Mouse (Mus musculus) stomach, embryonic 14.5 days (tissue): ENCODE results near the gene Rs1. TPM values are rescaled to one million over a fixed set of nuclear protein-coding genes. Genes with fewer than 3 reads are reported as not detected.

Source experiments
- ATAC-seq: fragments of 200-750 bp; cut with Nextera tagmentation; 2 replicates; pipeline ENCODE4 v1.8.0; 2017; ENCODE audit warnings: low read depth, moderate TSS enrichment; ENCODE audit not compliant: insufficient number of reproducible peaks, insufficient read depth, low FRiP score
- H3K27ac ChIP-seq: fragments of 300-500 bp; sonication (generic); 2 replicates; pipeline ENCODE4 v1.5.1; 2014; ENCODE audit warnings: mild to moderate bottlenecking, low read length, moderate library complexity, mixed read lengths
- H3K27me3 ChIP-seq: fragments of 300-500 bp; sonication (generic); 2 replicates; pipeline ENCODE4 v1.6.1; 2014; ENCODE audit warnings: low read length, control low read depth, mixed read lengths; ENCODE audit not compliant: control insufficient read depth, insufficient read depth
- H3K36me3 ChIP-seq: fragments of 300-500 bp; sonication (generic); 2 replicates; pipeline ENCODE4 v1.6.1; 2014; ENCODE audit warnings: mild to moderate bottlenecking, control low read depth, low read length, moderate library complexity, mixed read lengths; ENCODE audit not compliant: control insufficient read depth, insufficient read depth
- H3K4me1 ChIP-seq: fragments of 300-500 bp; sonication (generic); 2 replicates; pipeline ENCODE4 v1.6.1; 2014; ENCODE audit warnings: low read length, control low read depth, mixed read lengths; ENCODE audit not compliant: control insufficient read depth, insufficient read depth
- H3K4me2 ChIP-seq: fragments of 300-500 bp; sonication (generic); replicated peaks from 2 replicates; pipeline ENCODE4 v1.6.1; 2014; ENCODE audit warnings: low read depth, low read length, control low read depth
- H3K4me3 ChIP-seq: fragments of 300-500 bp; sonication (generic); 2 replicates; pipeline ENCODE4 v1.5.1; 2014; ENCODE audit warnings: low read depth, low read length, control low read depth
- H3K9ac ChIP-seq: fragments of 300-500 bp; sonication (generic); replicated peaks from 2 replicates; pipeline ENCODE4 v1.6.1; 2014; ENCODE audit warnings: low read depth, mild to moderate bottlenecking, control low read depth, low read length, moderate library complexity, mixed read lengths
- H3K9me3 ChIP-seq: fragments of 300-500 bp; sonication (generic); 2 replicates; pipeline ENCODE4 v1.6.1; 2016; ENCODE audit warnings: low read depth, low read length, control low read depth; ENCODE audit not compliant: control insufficient read depth
- WGBS: fragments of 180-500 bp; shearing (Covaris S2); extraction: QIAGEN DNeasy Blood & Tissue Kit; methylation state at CpG from one replicate; pipeline ENCODE4 v1.1.7; 2014; 5-methylcytosine and 5-hydroxymethylcytosine counted together
- polyA plus RNA-seq: library from polyadenylated mRNA; unstranded; fragments of >200 nt; fragmentation: Nextera tagmentation; extraction: Ambion mirVana; gene quantifications from 2 replicates; pipeline ENCODE4 v1.2.1, GENCODE M21; 2014

Rs1 gene
- polyA plus RNA-seq, 1 experiment from 2014 or later = 0.29 TPM

DNA sequence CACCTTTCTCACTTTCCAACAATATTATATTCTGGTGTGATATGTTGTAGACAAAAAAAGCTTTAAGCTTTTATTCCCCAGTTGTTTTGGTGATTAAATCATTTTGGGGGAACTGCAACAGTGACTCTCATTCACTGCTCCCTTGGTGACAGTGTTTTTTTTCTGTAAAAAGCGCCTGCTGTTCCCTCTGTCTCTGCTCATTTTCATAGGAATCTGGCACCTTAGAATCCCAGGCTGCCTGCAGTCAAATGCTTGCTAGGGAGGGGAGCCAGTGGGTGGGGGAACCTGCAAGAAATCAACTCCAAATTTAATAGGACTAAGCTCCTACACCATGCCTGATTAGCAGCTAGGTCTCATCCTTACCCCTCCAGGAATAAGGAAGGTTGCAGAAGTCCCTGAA lies 5.2 kb downstream of the Rs1 start:
- no peak overlapping the region for H3K4me2 ChIP-seq
- no peaks in the 10 kb centered on the region for H3K27me3 ChIP-seq
- H3K36me3 ChIP-seq = no peaks in the 10 kb centered on the region
- 57% methylated on average over 1 of the region's 1 CpGs for WGBS
- H3K9ac ChIP-seq = no peak overlapping the region
- H3K9me3 ChIP-seq = no peaks in the 10 kb centered on the region
- ATAC-seq = no peak
- H3K4me3 ChIP-seq = no peak overlapping the region
- no peak overlapping the region for H3K27ac ChIP-seq
- H3K4me1 ChIP-seq = no peaks in the 10 kb centered on the region

GRCm38 (mm10) chrX:160782276-160782675 lies 14.5 kb downstream of the Rs1 start:
- Histone ChIP-seq H3K36me3 (no peaks in the 10 kb centered on the region), H3K4me1 (no peaks in the 10 kb centered on the region), H3K4me3 (no peak overlapping the region), H3K9ac (no peak overlapping the region), H3K27ac (no peak overlapping the region), H3K9me3 (no peaks in the 10 kb centered on the region), H3K27me3 (no peaks in the 10 kb centered on the region), H3K4me2 (no peak overlapping the region)
- ATAC-seq = no peak
- WGBS = 64% methylated on average over 5 of the region's 5 CpGs

DNA sequence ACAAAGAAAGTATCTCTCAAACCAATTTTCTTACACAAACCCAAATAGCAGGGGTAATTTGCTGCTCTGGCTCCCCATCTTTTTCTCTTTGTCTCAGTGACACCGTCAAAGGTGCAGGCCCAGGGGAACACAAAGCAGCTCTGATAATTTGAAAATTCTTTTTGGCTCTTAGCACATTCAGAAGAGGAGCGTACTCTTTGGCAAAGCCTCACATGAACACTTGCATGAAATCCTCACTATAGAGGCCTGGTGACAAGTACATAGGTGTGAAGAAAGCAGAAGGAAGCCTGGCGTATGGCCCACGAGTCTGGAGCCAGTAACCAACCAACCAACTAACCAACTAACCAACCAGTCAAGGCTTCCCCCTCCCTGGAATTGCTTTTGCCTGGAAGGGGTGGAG lies 27.1 kb downstream of the Rs1 start:
- Histone ChIP-seq H3K27ac (no peak overlapping the region), H3K9ac (no peak overlapping the region), H3K4me2 (no peak overlapping the region), H3K36me3 (no peaks in the 10 kb centered on the region), H3K9me3 (no peaks in the 10 kb centered on the region), H3K27me3 (no peaks in the 10 kb centered on the region), H3K4me1 (no peaks in the 10 kb centered on the region), H3K4me3 (no peak overlapping the region)
- ATAC-seq = no peak
- WGBS = 90% methylated on average over 4 of the region's 4 CpGs

GRCm38 (mm10) chrX:160804409-160805150 lies 36.8 kb downstream of the Rs1 start:
- H3K36me3 ChIP-seq = no peaks in the 10 kb centered on the region
- H3K4me1 ChIP-seq = no peaks in the 10 kb centered on the region
- 84% methylated on average over 4 of the region's 4 CpGs for WGBS
- H3K4me2 ChIP-seq = no peak overlapping the region
- no peak overlapping the region for H3K4me3 ChIP-seq
- ATAC-seq = no peak
- no peak overlapping the region for H3K9ac ChIP-seq
- H3K9me3 ChIP-seq = no peaks in the 10 kb centered on the region
- H3K27ac ChIP-seq = no peak overlapping the region
- no peaks in the 10 kb centered on the region for H3K27me3 ChIP-seq

GRCm38 (mm10) chrX:160808226-160808625 lies 40.4 kb downstream of the Rs1 start:
- Histone ChIP-seq H3K4me2 (no peak overlapping the region), H3K27me3 (no peaks in the 10 kb centered on the region)

More at GRCm38 (mm10) chrX:160808226-160808625, 40.4 kb downstream of the Rs1 start:
- H3K27ac ChIP-seq = no peak overlapping the region
- H3K9ac ChIP-seq = no peak overlapping the region
- H3K9me3 ChIP-seq = no peaks in the 10 kb centered on the region
- H3K36me3 ChIP-seq = no peaks in the 10 kb centered on the region
- ATAC-seq = no peak
- 83% methylated on average over 7 of the region's 7 CpGs for WGBS
- no peak overlapping the region for H3K4me3 ChIP-seq
- no peaks in the 10 kb centered on the region for H3K4me1 ChIP-seq

Other genes with a start within 250 kb of the Rs1 start
- not detected in 2 replicates for gene Ppef1, start 32.2 kb upstream of the Rs1 start, polyA plus RNA-seq
- 0.27 and 0.45 TPM in 2 replicates for gene Gja6, start 139.0 kb downstream of the Rs1 start, polyA plus RNA-seq
- 6.0 and 6.2 TPM in 2 replicates for gene Cdkl5, start 226.7 kb downstream of the Rs1 start, polyA plus RNA-seq